Mouse (Mus musculus) bone marrow macrophage, adult 2 months (primary cell): ENCODE data around the gene D16Ertd472e. TPM values are rescaled to one million over a fixed set of nuclear protein-coding genes. Genes with fewer than 3 reads are reported as not detected.
"Not testable (repeated sequence)": the region's sequence is repeated elsewhere in the genome, so short reads cannot be mapped to it uniquely, and the experiment has no call there.

ENCODE experiments used
- H3K27ac ChIP-seq: 2 replicates; pipeline ENCODE4 v1.5.1; 2012; ENCODE audit warnings: low read depth, low read length; ENCODE audit not compliant: insufficient read depth
- H3K4me1 ChIP-seq: 2 replicates; pipeline ENCODE4 v1.6.1; 2012; ENCODE audit warnings: low read length; ENCODE audit not compliant: control insufficient read depth, insufficient read depth
- H3K4me3 ChIP-seq: 2 replicates; pipeline ENCODE4 v1.5.1; 2012; ENCODE audit warnings: mild to moderate bottlenecking, low read length, moderate library complexity; ENCODE audit not compliant: insufficient read depth
- CTCF ChIP-seq: IDR thresholded peaks from 2 replicates; pipeline ENCODE4 v1.5.1; 2012; ENCODE audit warnings: low read depth, mild to moderate bottlenecking, low read length, moderate library complexity
- POLR2A ChIP-seq: IDR thresholded peaks from 2 replicates; pipeline ENCODE4 v1.6.1; 2012; ENCODE audit warnings: mild to moderate bottlenecking, low read depth, low read length, borderline replicate concordance
- polyA plus RNA-seq: library from polyadenylated mRNA; stranded (reverse); fragments of >200 nt; gene quantifications from 2 replicates; pipeline ENCODE4 v1.2.4, GENCODE M21; 2012; ENCODE audit not compliant: missing spikeins, insufficient read depth, insufficient read length

Gene D16Ertd472e
- polyA plus RNA-seq, 1 experiment = 1.7 TPM

GRCm38 (mm10) chr16:78546529-78546928 is 30.0 kb downstream of the D16Ertd472e start:
- Histone ChIP-seq H3K4me3 (no peak overlapping the region), H3K4me1 (peaks cover 4% of the 10 kb centered on the region), H3K27ac (no peak overlapping the region)
- TF ChIP-seq CTCF (no peak), POLR2A (no peak)

GRCm38 (mm10) chr16:78540376-78541246 is 35.9 kb downstream of the D16Ertd472e start:
- TF ChIP-seq CTCF (no peak), POLR2A (no peak)
- H3K27ac ChIP-seq = no peak overlapping the region
- H3K4me1 ChIP-seq = peaks cover 8% of the 10 kb centered on the region
- peak overlapping the region; percentile 57 for H3K4me3 ChIP-seq

DNA sequence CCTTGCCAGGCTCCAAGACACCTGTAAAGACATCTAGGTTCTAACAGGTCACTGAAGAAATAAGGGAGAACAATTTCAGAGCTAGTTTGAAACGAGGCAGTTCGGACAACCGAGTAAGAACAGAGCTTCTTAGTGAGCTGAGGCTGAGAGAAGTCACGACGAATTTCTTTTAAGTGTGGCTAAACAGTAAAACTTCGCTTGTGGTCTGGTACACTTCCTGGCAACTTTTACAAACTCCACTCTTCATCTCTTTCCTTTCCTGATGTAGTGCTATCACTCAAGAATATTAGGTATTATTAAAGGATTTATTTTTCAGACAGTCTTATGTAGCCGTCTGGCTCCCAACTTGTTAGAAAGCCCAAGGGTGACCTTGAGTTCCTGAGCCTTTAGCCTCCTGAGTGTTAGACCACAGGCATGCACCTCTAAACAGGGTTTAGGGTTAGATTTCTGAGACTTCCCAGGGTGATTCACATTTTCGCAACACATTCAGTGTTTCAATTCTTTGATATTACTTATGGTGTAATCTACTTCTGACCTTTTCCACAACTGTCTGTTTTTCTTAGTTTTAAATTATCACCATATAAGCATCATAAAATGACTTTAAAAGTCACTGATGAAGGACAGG is 38.6 kb downstream of the D16Ertd472e start:
- Histone ChIP-seq H3K4me3 (no peak overlapping the region), H3K4me1 (peaks cover 15% of the 10 kb centered on the region), H3K27ac (no peak overlapping the region)
- TF ChIP-seq POLR2A = no peak
- no peak for TF ChIP-seq CTCF

DNA sequence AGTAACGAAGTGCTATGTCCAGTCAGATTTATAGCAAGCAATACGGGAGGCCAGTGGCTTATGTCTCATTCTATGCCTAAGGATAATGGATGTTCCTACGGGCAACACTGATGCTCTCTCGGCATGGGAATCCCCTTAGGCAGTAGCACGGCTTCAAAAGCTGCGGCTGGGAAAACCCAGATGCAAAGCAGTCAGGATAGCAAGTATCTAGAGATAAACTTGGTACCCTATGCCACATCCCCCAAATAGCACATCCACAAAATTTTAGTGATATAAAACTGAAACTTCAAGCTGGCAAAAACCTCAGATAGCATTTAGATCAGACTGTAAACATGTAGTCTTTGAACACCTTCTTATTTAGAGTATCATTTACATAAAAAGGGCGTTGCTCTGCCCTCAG is 39.2 kb downstream of the D16Ertd472e start:
- H3K4me1 ChIP-seq = peaks cover 20% of the 10 kb centered on the region

GRCm38 (mm10) chr16:78534468-78534867 is 42.0 kb downstream of the D16Ertd472e start:
- TF ChIP-seq POLR2A = no peak
- no peak for TF ChIP-seq CTCF
- Histone ChIP-seq H3K27ac (no peak overlapping the region), H3K4me3 (no peak overlapping the region), H3K4me1 (peaks cover 22% of the 10 kb centered on the region)

More for the DNA sequence above, 39.2 kb downstream of the D16Ertd472e start:
- Histone ChIP-seq H3K4me3 (no peak overlapping the region), H3K27ac (no peak overlapping the region)
- TF ChIP-seq POLR2A (no peak), CTCF (no peak)

GRCm38 (mm10) chr16:78531957-78532605 is 44.4 kb downstream of the D16Ertd472e start:
- TF ChIP-seq CTCF (no peak), POLR2A (no peak)
- Histone ChIP-seq H3K4me3 (no peak overlapping the region), H3K27ac (peak overlapping the region; percentile 51), H3K4me1 (peaks cover 22% of the 10 kb centered on the region)

- Histone ChIP-seq H3K4me3 (no peak overlapping the region), H3K27ac (no peak overlapping the region), H3K4me1 (no peaks in the 10 kb centered on the region)
- TF ChIP-seq POLR2A (no peak), CTCF (no peak)
These were observed 53.5 kb downstream of the D16Ertd472e start for GRCm38 (mm10) chr16:78522974-78523373.

DNA sequence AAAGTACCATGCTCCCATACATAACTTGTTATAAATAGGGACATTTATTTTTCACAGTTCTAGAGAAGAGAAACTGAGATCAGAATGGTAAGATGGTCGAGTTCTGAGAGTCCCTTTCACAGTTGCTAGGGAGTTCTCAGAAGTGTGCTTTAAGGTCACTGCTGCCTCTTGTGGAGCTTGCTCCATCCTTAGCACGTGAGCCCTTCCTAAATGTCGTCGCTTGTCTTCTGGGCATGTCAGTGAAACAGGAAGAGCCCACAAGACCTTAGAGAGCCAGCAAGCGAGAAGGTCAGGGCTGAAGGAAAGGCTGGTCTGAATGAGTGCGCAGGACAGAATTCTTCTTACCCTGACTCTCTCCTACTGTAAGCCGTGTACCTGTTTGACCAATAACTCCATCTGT is 57.8 kb downstream of the D16Ertd472e start:
- Histone ChIP-seq H3K27ac (no peak overlapping the region), H3K4me3 (no peak overlapping the region), H3K4me1 (no peaks in the 10 kb centered on the region)
- TF ChIP-seq POLR2A (no peak), CTCF (no peak)

- H3K4me1 ChIP-seq = no peaks in the 10 kb centered on the region
- TF ChIP-seq POLR2A (no peak), CTCF (no peak)
- H3K27ac ChIP-seq = no peak overlapping the region
- H3K4me3 ChIP-seq = no peak overlapping the region
These were observed 59.3 kb downstream of the D16Ertd472e start for GRCm38 (mm10) chr16:78517171-78517570.

- TF ChIP-seq POLR2A = no peak
- no peak overlapping the region for H3K27ac ChIP-seq
- H3K4me3 ChIP-seq = no peak overlapping the region
- no peaks in the 10 kb centered on the region for H3K4me1 ChIP-seq
These were observed 65.0 kb downstream of the D16Ertd472e start for GRCm38 (mm10) chr16:78511526-78511925.

DNA sequence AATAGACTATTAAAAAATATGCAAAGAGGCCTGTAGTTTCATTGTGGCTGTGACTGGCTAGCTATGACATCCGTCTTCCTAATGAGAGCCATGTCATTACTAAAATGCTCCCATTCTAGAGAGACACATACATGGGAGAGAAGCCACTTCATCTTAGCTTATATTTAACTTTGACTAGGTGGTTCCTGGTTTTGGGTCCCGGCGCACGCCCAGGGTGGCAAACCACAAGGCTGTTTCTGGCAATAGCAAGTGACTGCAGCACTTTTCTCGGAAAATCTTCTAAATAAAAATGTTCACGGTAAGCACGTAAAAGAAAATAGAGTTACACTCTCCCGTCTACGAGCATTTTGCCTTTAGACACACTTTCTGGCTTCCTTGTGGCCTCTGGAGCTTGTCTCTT is 74.0 kb downstream of the D16Ertd472e start:
- TF ChIP-seq CTCF = no peak
- no peak for TF ChIP-seq POLR2A
- Histone ChIP-seq H3K4me1 (no peaks in the 10 kb centered on the region), H3K27ac (no peak overlapping the region), H3K4me3 (no peak overlapping the region)

DNA sequence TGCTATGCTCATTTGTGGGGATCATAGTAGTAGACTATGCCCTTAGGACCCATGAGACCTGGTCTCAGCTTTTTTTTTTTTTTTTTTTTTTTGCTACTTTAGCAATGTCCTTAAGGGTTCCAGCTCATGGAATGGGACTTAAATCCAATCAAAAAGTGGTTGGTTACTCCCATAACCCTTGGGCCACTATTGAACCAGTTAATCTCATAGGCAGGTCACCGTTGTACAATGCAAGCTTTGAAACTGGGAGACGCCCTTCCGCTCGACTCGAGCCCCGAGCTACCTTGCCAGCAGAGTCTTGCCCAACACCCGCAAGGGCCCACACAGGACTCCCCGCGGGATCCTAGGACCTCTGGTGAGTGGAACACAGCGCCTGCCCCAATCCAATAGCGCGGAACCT is 83.8 kb downstream of the D16Ertd472e start:
- H3K27ac ChIP-seq, H3K4me1 ChIP-seq: not testable (repeated sequence)

More for the DNA sequence above, 83.8 kb downstream of the D16Ertd472e start:
- not testable (repeated sequence) for H3K4me3 ChIP-seq
